Mouse (Mus musculus): Measurements from ENCODE around the gene Ppp2r5a. TPM values are rescaled to one million over a fixed set of nuclear protein-coding genes. Genes with fewer than 3 reads are reported as not detected.
A peak's percentile ranks its signal among the peaks of the same experiment; 100 is the strongest.

Ppp2r5a gene
- polyA plus RNA-seq, 1 experiment from 2014 or later = 29.6 TPM

DNA sequence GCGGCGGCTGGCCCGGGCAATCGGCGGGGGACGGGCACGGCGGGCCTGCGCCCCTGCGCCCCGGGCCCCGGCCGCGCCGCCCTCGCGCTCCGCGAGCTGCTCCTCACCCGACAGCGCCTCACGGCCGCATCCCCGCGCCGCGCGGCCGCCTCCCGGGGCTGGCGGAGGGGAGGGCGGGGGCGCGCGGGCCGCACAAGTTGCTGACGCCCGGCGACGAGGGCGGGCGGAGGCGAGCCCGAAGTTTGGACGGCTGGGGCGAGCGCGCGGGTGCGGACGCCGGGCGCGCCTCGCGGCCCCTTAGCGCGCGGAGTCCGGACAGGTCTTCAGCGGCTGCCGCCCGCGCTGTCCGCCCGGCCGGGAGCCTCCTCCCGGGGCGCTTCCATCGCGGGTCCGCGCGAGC is 6.6 kb downstream of the Ppp2r5a start:
- Histone ChIP-seq H3K4me1 (0 out of 2 replicates have a peak, but pooled peaks cover 5% of the 10 kb centered on the region), H3K36me3 (no peaks in the 10 kb centered on the region), H3K27me3 (replicated peaks) (no peaks in the 10 kb centered on the region), H3K4me2 (peak overlapping the region; percentile 63), H3K9me3 (no peaks in the 10 kb centered on the region), H3K4me3 (replicated peaks) (peak overlapping the region; percentile 89), H3K9ac (peak overlapping the region; percentile 54), H3K27ac (peak overlapping the region; percentile 94)
- WGBS = under 1% methylated on average over 63 of the region's 74 CpGs
- ATAC-seq (ENCODE audit: insufficient read depth, low FRiP score, low read depth) = peak; percentile 12; the same call in 1 of the 2 replicates

DNA sequence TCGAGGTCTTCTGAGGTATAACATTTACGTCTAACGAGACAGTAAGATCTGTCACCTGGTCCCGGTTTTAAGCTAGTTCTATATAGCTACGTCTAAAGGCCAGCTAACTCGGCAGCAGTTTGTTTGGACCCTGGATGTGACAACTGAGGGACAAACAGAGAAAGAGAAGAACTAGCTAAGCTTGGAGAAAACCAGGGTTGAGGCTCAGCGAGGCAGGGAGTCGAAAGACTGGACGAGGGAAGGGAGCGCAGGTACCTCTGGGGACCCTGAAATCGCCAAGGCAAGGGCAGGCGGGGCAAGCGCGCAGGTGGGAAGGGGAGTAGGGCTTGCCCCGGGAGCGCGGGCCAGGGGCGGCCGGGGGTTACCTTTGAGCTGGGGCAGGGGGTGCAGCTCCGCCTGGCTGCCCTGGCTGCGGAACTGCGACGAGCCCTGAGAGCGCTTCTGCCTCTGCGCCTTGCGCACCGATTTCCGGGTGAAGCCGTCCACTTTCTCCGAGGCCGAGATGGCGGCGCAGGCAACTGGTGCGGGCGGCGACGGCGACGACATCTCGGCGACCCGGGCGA is 7.1 kb downstream of the Ppp2r5a start:
- no peaks in the 10 kb centered on the region for H3K36me3 ChIP-seq
- H3K4me2 ChIP-seq = peak overlapping the region; percentile 63
- H3K9me3 ChIP-seq = no peaks in the 10 kb centered on the region
- peak overlapping the region; percentile 94 for H3K27ac ChIP-seq
- under 1% methylated on average over 26 of the region's 43 CpGs for WGBS
- no peak for ATAC-seq (ENCODE audit: insufficient read depth, low FRiP score, low read depth)
- no peaks in the 10 kb centered on the region for H3K27me3 ChIP-seq (replicated peaks)
- 0 out of 2 replicates have a peak, but pooled peaks cover 5% of the 10 kb centered on the region for H3K4me1 ChIP-seq
- H3K9ac ChIP-seq = peak overlapping the region; percentile 54
- H3K4me3 ChIP-seq (replicated peaks) = peak overlapping the region; percentile 89

DNA sequence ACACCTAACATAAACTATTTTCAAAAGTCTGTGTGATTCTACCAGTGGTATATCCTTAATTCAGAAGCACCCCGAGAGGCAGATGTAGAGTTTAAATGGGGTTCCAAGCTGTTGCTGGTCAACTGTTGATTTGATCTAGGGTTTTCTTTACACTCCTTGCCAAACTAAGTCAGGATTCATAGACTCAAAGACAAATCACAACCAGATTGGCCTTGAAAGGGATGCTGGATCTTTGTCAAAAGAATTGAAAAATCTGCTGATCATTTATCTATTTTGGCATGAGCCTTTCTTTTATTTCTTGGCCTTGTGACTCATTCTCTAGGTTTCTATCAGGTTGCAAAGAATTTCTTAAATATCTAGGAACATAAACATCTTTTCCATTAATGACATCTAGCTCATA is 7.9 kb downstream of the Ppp2r5a start:
- peak overlapping the region; percentile 63 for H3K4me2 ChIP-seq
- no peak for ATAC-seq (ENCODE audit: insufficient read depth, low FRiP score, low read depth)
- WGBS = 33% methylated on average over 1 of the region's 1 CpGs
- H3K27me3 ChIP-seq (replicated peaks) = no peaks in the 10 kb centered on the region
- peak overlapping the region; percentile 89 for H3K4me3 ChIP-seq (replicated peaks)
- H3K9ac ChIP-seq = peak overlapping the region; percentile 54; the same call in 1 of the 2 replicates
- H3K9me3 ChIP-seq = no peaks in the 10 kb centered on the region
- H3K4me1 ChIP-seq = 0 out of 2 replicates have a peak, but pooled peaks cover 5% of the 10 kb centered on the region
- H3K36me3 ChIP-seq = no peaks in the 10 kb centered on the region
- no peak overlapping the region for H3K27ac ChIP-seq

DNA sequence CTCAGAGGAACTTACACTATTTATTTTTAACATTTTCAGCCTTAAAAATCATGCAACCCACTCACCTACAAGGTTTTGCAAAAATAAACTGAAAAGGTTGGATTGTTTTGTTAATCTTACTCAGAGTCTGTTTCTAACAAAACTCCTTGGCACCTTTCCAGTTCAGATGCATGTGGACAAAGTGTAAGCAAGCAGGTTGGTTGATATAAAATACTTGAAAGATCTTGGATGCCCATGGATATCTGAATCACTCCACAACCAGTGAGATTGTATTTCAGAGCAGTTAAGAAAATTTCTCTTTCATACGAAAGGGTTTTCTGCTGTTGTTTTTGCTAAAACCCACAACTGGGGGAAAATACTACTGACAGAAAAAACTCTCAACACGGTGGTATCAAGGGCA is 8.9 kb downstream of the Ppp2r5a start:
- Histone ChIP-seq H3K4me1 (0 out of 2 replicates have a peak, but pooled peaks cover 5% of the 10 kb centered on the region), H3K27ac (no peak overlapping the region), H3K36me3 (no peaks in the 10 kb centered on the region), H3K4me3 (replicated peaks) (no peak overlapping the region), H3K4me2 (peak overlapping the region; percentile 63), H3K9ac (no peak overlapping the region), H3K9me3 (no peaks in the 10 kb centered on the region), H3K27me3 (replicated peaks) (no peaks in the 10 kb centered on the region)
- 48% methylated on average over 2 of the region's 2 CpGs for WGBS
- no peak for ATAC-seq (ENCODE audit: insufficient read depth, low FRiP score, low read depth)

DNA sequence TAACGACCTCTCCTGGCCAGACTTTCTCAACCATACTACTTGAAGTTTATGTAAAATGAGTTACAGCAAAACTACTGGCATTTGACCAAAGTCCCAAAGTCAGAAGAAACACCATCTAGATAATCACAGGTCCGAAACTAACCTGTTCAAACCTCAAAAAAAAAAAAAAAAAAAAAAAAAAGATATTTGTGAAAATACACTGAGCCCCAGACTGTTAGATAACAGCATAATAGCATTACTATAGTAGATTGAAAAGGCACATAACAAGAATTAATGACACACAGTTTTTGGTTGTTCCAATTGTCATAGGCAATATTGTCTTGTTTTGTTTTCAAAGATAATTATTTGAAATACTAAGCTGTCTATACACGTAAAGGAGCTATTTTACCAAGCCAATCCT is 9.5 kb downstream of the Ppp2r5a start:
- 65% methylated on average over 3 of the region's 3 CpGs for WGBS
- Histone ChIP-seq H3K9ac (no peak overlapping the region), H3K9me3 (no peaks in the 10 kb centered on the region), H3K36me3 (no peaks in the 10 kb centered on the region), H3K4me3 (replicated peaks) (no peak overlapping the region), H3K27ac (no peak overlapping the region), H3K4me2 (no peak overlapping the region), H3K27me3 (replicated peaks) (no peaks in the 10 kb centered on the region), H3K4me1 (0 out of 2 replicates have a peak, but pooled peaks cover 5% of the 10 kb centered on the region)
- ATAC-seq (ENCODE audit: insufficient read depth, low FRiP score, low read depth) = no peak

DNA sequence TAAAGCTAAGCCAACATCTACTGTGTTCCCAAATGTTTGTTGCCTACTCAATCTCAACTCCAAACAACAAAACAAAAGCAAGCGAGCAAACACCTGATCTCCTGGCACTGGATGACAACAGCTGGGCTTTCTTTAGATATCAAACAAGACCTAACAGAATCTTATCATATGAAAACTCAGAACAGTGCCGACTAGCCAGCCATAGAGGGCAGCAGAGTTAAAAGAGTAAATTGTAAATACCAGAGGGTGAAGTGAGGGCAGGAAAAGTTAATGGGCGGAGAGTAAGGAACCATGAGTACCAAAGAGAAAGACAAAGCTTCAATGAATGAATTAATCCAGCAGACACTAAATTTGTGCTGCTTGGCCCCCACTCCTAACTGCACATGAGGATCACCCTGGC is 11.8 kb downstream of the Ppp2r5a start:
- H3K4me3 ChIP-seq (replicated peaks) = no peak overlapping the region
- H3K36me3 ChIP-seq = no peaks in the 10 kb centered on the region
- H3K4me1 ChIP-seq = 0 out of 2 replicates have a peak, but pooled peaks cover 5% of the 10 kb centered on the region
- no peaks in the 10 kb centered on the region for H3K27me3 ChIP-seq (replicated peaks)
- no peak overlapping the region for H3K27ac ChIP-seq
- no peak overlapping the region for H3K4me2 ChIP-seq
- 19% methylated on average over 3 of the region's 3 CpGs for WGBS
- 0 out of 2 replicates have a peak, but pooled peaks have one; percentile 48 for ATAC-seq (ENCODE audit: insufficient read depth, low FRiP score, low read depth)
- no peaks in the 10 kb centered on the region for H3K9me3 ChIP-seq
- no peak overlapping the region for H3K9ac ChIP-seq

DNA sequence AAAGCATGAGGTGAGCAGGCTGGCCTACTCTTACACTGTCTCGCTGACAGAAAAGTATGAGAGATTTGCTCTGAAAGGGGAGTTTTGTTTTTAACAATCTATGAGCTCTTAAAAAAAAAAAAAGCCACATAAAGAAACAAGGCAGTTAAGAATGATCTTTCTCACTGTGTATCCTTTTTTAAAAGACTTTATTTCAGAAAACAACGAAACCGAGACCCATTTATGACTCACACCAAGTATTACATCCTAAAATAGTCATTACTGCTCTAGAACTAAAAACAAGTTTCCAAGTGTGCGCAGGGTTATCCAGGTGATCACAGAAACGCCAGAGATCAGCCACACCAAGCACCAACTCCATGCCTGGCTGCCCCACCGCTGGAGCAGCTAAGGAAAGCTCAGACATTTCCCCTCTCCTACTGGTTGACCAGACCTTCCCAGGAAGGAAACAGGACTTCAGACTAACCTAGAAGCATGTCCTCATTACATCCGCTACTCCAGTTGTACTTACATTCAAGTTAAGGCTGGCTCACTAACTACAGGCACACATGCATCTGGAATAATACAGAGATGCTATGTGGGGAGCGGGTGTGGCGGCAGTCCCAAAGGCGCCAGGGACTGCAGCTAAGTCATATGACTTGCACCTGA is 18.2 kb downstream of the Ppp2r5a start:
- H3K4me3 ChIP-seq (replicated peaks) = no peak overlapping the region
- H3K4me2 ChIP-seq = no peak overlapping the region
- no peaks in the 10 kb centered on the region for H3K4me1 ChIP-seq
- no peak overlapping the region for H3K9ac ChIP-seq
- no peak overlapping the region for H3K27ac ChIP-seq
- no peaks in the 10 kb centered on the region for H3K36me3 ChIP-seq
- H3K9me3 ChIP-seq = no peaks in the 10 kb centered on the region
- no peak for ATAC-seq (ENCODE audit: insufficient read depth, low FRiP score, low read depth)
- no peaks in the 10 kb centered on the region for H3K27me3 ChIP-seq (replicated peaks)
- WGBS = 87% methylated on average over 10 of the region's 10 CpGs

DNA sequence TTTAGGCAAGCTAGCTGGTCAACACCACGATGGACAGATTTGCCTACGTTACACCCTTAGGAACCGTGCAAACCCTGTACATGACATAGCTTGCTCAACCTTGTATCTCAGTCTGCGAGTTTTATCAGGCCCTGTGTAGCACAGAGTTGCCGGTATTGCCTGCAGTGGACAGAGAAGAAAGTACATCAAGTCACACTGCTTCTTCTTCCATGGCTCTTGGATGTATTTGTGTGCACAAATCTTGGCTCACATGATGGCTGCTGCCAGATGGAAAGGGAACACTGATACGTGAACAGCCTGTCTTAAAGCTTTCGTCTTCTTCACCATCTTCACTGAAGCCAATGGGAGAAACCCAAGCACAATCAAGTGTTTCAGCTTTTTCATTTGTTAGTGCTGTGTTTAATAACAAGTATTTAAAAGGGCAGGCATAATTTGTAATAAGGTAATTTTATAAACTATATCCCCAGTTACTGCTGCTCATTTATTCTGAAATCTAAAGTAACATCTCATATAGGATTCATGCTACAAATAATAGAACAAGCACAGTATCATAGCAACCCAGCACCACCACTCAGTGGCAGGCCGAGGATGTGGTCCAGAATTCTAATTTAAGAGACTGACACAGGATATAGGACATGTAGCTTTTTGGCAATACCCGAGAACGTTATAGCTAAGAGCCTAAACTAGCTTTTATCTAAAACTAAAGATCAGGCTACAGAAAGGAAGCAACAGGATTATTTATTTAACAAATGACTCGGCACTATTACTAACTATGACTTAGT is 20.9 kb downstream of the Ppp2r5a start:
- no peak overlapping the region for H3K9ac ChIP-seq
- H3K27ac ChIP-seq = no peak overlapping the region
- no peaks in the 10 kb centered on the region for H3K36me3 ChIP-seq
- ATAC-seq (ENCODE audit: insufficient read depth, low FRiP score, low read depth) = no peak
- WGBS = 81% methylated on average over 11 of the region's 11 CpGs
- no peaks in the 10 kb centered on the region for H3K27me3 ChIP-seq (replicated peaks)
- no peak overlapping the region for H3K4me3 ChIP-seq (replicated peaks)
- H3K4me1 ChIP-seq = no peaks in the 10 kb centered on the region
- no peak overlapping the region for H3K4me2 ChIP-seq
- H3K9me3 ChIP-seq = no peaks in the 10 kb centered on the region

DNA sequence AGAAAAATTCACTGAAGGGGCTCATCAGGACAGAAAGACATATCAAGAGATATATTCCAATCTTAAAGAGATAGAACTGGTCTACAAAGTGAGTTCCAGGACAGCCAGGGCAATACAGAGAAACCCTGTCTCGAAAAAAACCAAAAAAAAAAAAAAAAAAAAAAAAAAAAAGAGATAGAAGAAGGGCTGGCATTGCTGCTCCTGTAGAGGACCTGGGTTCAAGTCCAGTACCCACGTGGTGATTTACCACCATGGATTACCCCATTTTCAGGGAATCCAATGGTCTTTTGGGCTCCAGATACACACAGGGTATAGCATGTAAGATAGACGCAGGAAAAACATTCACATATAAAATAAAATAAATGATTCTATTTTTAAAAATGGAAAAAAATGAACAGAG is 22.2 kb downstream of the Ppp2r5a start:
- no peaks in the 10 kb centered on the region for H3K9me3 ChIP-seq
- ATAC-seq (ENCODE audit: insufficient read depth, low FRiP score, low read depth) = no peak
- WGBS = 73% methylated on average over 3 of the region's 3 CpGs

DNA sequence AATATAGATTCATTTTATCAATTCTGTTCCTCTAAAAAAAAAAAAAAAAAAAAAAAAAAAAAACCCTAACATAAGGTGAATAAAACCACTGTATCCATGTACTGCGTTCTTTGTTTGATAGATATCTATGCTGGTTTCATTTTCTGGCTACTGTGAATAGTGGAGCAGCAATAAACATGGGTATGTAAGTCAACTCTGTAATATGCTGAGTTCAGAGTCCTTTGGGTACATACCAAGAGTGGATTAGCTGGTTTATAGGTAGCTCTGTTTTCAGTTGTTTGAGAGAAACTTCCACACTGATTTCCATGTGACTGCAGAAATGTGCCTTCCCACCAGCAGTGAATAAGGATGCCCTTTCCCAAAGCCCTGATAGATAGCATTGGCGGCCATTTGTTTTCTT is 25.0 kb downstream of the Ppp2r5a start:
- no peak overlapping the region for H3K27ac ChIP-seq
- ATAC-seq (ENCODE audit: insufficient read depth, low FRiP score, low read depth) = no peak
- H3K9me3 ChIP-seq = no peaks in the 10 kb centered on the region
- no peak overlapping the region for H3K9ac ChIP-seq
- no peaks in the 10 kb centered on the region for H3K27me3 ChIP-seq (replicated peaks)
- H3K4me2 ChIP-seq = no peak overlapping the region
- H3K36me3 ChIP-seq = no peaks in the 10 kb centered on the region
- no peak overlapping the region for H3K4me3 ChIP-seq (replicated peaks)
- H3K4me1 ChIP-seq = no peaks in the 10 kb centered on the region
- WGBS = 96% methylated on average over 2 of the region's 2 CpGs

More for the DNA sequence above, 22.2 kb downstream of the Ppp2r5a start:
- Histone ChIP-seq H3K27ac (no peak overlapping the region), H3K4me2 (no peak overlapping the region), H3K4me1 (no peaks in the 10 kb centered on the region), H3K27me3 (replicated peaks) (no peaks in the 10 kb centered on the region), H3K9ac (no peak overlapping the region), H3K4me3 (replicated peaks) (no peak overlapping the region), H3K36me3 (no peaks in the 10 kb centered on the region)

DNA sequence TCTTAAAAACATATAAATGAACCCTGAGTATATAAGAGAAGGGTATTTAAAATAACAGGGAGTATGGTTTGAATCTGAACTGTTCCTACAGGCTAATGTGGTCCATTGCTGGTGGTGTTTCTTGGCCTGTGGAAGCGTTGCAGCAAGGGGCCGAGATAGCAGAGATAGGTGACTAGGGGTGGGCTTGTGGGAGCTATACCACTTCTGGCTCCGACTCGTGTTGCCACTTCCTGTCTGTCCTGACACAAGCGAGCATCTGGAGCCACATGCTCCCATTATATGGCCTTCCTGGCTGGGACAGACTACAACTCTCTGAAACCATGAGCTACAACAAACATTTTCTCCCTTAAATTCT is 27.5 kb downstream of the Ppp2r5a start:
- Histone ChIP-seq H3K4me3 (replicated peaks) (no peak overlapping the region), H3K27me3 (replicated peaks) (no peaks in the 10 kb centered on the region), H3K4me2 (no peak overlapping the region), H3K4me1 (no peaks in the 10 kb centered on the region), H3K9ac (no peak overlapping the region), H3K27ac (no peak overlapping the region), H3K36me3 (peaks cover 7% of the 10 kb centered on the region; the same call in 1 of the 2 replicates), H3K9me3 (no peaks in the 10 kb centered on the region)
- 82% methylated on average over 5 of the region's 5 CpGs for WGBS
- no peak for ATAC-seq (ENCODE audit: insufficient read depth, low FRiP score, low read depth)

All from stomach, embryonic 15.5 days (tissue).